Mouse (Mus musculus) neural tube, embryonic 15.5 days (tissue): ENCODE measurements around the gene Smim14. TPM values are rescaled to one million over a fixed set of nuclear protein-coding genes. Genes with fewer than 3 reads are reported as not detected.
"Not testable (repeated sequence)": the region's sequence is repeated elsewhere in the genome, so short reads cannot be mapped to it uniquely, and the experiment has no call there.

ENCODE experiments used
- ATAC-seq: fragments of 200-750 bp; cut with Nextera tagmentation; 2 replicates; pipeline ENCODE4 v1.8.0; 2017; ENCODE audit warnings: mild to moderate bottlenecking, moderate TSS enrichment, moderate library complexity; ENCODE audit not compliant: low FRiP score
- H3K27ac ChIP-seq: fragments of 300-500 bp; sonication (generic); replicated peaks from 2 replicates; pipeline ENCODE4 v1.5.1; 2015; ENCODE audit warnings: mild to moderate bottlenecking, inconsistent platforms
- H3K27me3 ChIP-seq: fragments of 300-500 bp; sonication (generic); replicated peaks from 2 replicates; pipeline ENCODE4 v1.6.1; 2015; ENCODE audit warnings: inconsistent platforms
- H3K36me3 ChIP-seq: fragments of 300-500 bp; sonication (generic); 2 replicates; pipeline ENCODE4 v1.6.1; 2015; ENCODE audit warnings: inconsistent platforms
- H3K4me1 ChIP-seq: fragments of 300-500 bp; sonication (generic); 2 replicates; pipeline ENCODE4 v1.6.1; 2015; ENCODE audit warnings: inconsistent platforms
- H3K4me2 ChIP-seq: fragments of 300-500 bp; sonication (generic); 2 replicates; pipeline ENCODE4 v1.6.1; 2015; ENCODE audit warnings: inconsistent platforms, mild to moderate bottlenecking, moderate library complexity
- H3K4me3 ChIP-seq: fragments of 300-500 bp; sonication (generic); replicated peaks from 2 replicates; pipeline ENCODE4 v1.5.1; 2015; ENCODE audit warnings: mild to moderate bottlenecking, inconsistent platforms
- H3K9ac ChIP-seq: fragments of 300-500 bp; sonication (generic); replicated peaks from 2 replicates; pipeline ENCODE4 v1.6.1; 2015; ENCODE audit warnings: mild to moderate bottlenecking, inconsistent platforms
- H3K9me3 ChIP-seq: fragments of 300-500 bp; sonication (generic); replicated peaks from 2 replicates; pipeline ENCODE4 v1.6.1; 2016; ENCODE audit warnings: inconsistent platforms
- WGBS: fragments of 180-500 bp; shearing (Covaris S2); methylation state at CpG from one replicate; pipeline ENCODE4 v1.1.7; 2015; ENCODE audit warnings: mixed read lengths; 5-methylcytosine and 5-hydroxymethylcytosine counted together
- polyA plus RNA-seq: library from polyadenylated mRNA; unstranded; fragments of >200 nt; fragmentation: Nextera tagmentation; extraction: Ambion mirVana; gene quantifications from 2 replicates; pipeline ENCODE4 v1.2.1, GENCODE M21; 2015

Gene Smim14
- polyA plus RNA-seq, 1 experiment from 2014 or later: 197 TPM

DNA sequence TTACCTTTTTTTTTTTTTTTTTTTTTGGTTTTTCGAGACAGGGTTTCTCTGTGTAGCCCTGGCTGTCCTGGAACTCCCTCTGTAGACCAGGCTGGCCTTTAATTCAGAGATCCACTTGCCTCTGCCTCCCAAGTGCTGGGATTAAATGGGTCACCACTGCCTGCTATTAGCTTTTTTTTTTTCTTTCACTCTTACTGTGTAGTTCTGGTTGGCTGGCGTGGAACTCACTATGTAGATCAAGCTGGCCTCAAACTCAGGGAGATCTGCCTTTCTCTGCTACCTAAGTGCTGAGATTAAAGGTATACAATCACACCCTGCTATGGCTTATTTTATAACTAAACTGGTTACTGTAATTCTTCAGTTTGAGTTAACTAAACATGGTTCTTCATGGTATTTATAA, 50.5 kb downstream of the Smim14 start:
- H3K4me3 ChIP-seq: no peak overlapping the region
- no peaks in the 10 kb centered on the region for H3K36me3 ChIP-seq
- no peaks in the 10 kb centered on the region for H3K9me3 ChIP-seq
- no peak for ATAC-seq
- no peak overlapping the region for H3K4me2 ChIP-seq
- H3K9ac ChIP-seq: no peak overlapping the region
- H3K4me1 ChIP-seq: peaks cover 31% of the 10 kb centered on the region
- H3K27me3 ChIP-seq: no peaks in the 10 kb centered on the region
- no peak overlapping the region for H3K27ac ChIP-seq
- WGBS: 92% methylated on average over 2 of the region's 2 CpGs

DNA sequence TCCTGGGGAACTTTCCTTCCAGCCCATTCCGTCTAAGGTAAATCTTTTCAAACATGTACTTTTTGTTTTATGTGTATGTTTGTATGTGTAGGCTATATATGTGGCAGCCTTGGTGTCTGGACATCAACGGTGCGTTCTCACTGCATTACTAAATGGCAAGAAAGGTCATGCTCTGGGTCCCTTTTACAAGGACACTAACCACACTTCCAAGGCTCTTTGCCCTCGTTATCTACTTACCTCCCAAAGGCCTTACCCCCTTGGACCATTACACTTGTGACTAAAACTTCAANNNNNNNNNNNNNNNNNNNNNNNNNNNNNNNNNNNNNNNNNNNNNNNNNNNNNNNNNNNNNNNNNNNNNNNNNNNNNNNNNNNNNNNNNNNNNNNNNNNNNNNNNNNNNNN, 54.0 kb downstream of the Smim14 start:
- Histone ChIP-seq H3K27ac (no peak overlapping the region), H3K4me1 (peaks cover 2% of the 10 kb centered on the region; the same call in 1 of the 2 replicates), H3K36me3 (no peaks in the 10 kb centered on the region), H3K4me3 (no peak overlapping the region), H3K9me3 (no peaks in the 10 kb centered on the region), H3K4me2 (no peak overlapping the region), H3K9ac (no peak overlapping the region), H3K27me3 (no peaks in the 10 kb centered on the region)
- WGBS: 84% methylated on average over 4 of the region's 4 CpGs
- no peak for ATAC-seq

DNA sequence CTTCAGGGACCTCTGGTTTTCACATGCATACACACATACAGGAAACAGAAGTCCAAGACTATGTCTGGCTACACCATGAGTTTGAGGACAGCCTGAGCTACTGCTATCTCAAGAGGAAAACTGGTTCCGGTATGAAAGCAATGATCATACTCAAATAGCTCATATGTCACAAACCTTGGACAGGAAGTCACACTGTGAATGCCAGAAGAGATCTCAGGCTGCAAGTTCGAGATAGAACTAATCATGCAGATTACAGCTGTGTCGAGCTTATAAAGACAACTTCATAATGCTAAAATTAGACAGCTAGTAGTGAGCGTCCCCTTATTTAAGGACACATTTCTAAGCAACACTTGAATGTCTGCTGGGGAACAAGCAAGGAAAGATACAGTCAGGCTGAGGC, 56.5 kb downstream of the Smim14 start:
- H3K9me3 ChIP-seq: no peaks in the 10 kb centered on the region
- no peak overlapping the region for H3K27ac ChIP-seq
- WGBS: 85% methylated on average over 4 of the region's 4 CpGs
- no peak overlapping the region for H3K4me2 ChIP-seq
- no peak overlapping the region for H3K9ac ChIP-seq
- no peak overlapping the region for H3K4me3 ChIP-seq
- no peaks in the 10 kb centered on the region for H3K36me3 ChIP-seq
- H3K4me1 ChIP-seq: no peaks in the 10 kb centered on the region
- no peak for ATAC-seq
- no peaks in the 10 kb centered on the region for H3K27me3 ChIP-seq

- H3K9me3 ChIP-seq: no peaks in the 10 kb centered on the region
- H3K36me3 ChIP-seq: no peaks in the 10 kb centered on the region
- no peaks in the 10 kb centered on the region for H3K27me3 ChIP-seq
- H3K4me2 ChIP-seq: no peak overlapping the region
- no peak overlapping the region for H3K9ac ChIP-seq
- no peaks in the 10 kb centered on the region for H3K4me1 ChIP-seq
- 92% methylated on average over 9 of the region's 9 CpGs for WGBS
- no peak overlapping the region for H3K4me3 ChIP-seq
- ATAC-seq: no peak
- H3K27ac ChIP-seq: no peak overlapping the region
Measured at GRCm38 (mm10) chr5:65479681-65480445, 57.1 kb downstream of the Smim14 start.

GRCm38 (mm10) chr5:65478224-65478623, 58.8 kb downstream of the Smim14 start:
- no peak overlapping the region for H3K4me3 ChIP-seq
- H3K27me3 ChIP-seq: no peaks in the 10 kb centered on the region
- H3K27ac ChIP-seq: no peak overlapping the region
- no peaks in the 10 kb centered on the region for H3K4me1 ChIP-seq
- ATAC-seq: no peak
- no peak overlapping the region for H3K9ac ChIP-seq
- WGBS: 68% methylated on average over 4 of the region's 4 CpGs
- no peaks in the 10 kb centered on the region for H3K36me3 ChIP-seq
- no peak overlapping the region for H3K4me2 ChIP-seq
- H3K9me3 ChIP-seq: no peaks in the 10 kb centered on the region

DNA sequence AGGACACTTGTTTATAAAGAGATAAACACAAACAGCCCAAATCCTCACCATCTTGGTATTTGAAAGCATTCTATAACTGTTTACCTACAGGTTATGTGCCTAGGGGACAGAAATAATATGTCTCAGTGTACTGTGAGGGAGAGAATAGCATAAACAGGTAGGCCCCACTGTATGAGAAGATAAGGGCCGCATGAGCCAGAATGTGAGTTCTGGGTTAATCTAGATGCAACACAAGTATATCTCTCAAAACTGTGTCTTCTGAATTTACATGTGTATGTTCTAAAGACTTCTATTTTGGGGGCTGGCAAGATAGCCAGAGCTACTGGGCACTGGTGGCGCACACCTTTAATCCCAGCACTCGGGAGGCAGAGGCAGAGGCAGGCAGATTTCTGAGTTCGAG, 60.2 kb downstream of the Smim14 start:
- H3K4me2 ChIP-seq, H3K9me3 ChIP-seq, H3K36me3 ChIP-seq, H3K4me3 ChIP-seq, H3K4me1 ChIP-seq, H3K27me3 ChIP-seq, ATAC-seq, H3K27ac ChIP-seq, H3K9ac ChIP-seq: not testable (repeated sequence)
- WGBS: 96% methylated on average over 4 of the region's 4 CpGs

DNA sequence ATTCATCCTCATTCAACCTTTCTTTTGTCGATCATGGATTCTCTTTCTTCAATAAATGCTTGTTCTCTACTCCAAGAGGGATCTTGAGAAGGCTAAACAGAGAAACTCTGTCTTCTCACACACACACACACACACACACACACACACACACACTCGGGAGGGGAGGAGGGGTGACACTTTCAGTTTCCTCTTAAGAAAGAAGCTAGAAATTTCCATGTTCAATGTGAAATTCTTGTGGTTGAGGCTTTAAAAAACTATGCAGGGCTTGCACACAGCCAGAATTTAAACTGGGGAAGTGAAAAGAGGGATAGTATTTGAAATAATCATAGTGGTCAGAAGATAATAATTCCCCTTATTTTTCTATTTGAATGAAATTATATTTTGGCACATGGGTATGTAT, 61.2 kb downstream of the Smim14 start:
- no peak for ATAC-seq
- H3K4me2 ChIP-seq: no peak overlapping the region
- no peaks in the 10 kb centered on the region for H3K27me3 ChIP-seq
- H3K9me3 ChIP-seq: no peaks in the 10 kb centered on the region
- H3K9ac ChIP-seq: no peak overlapping the region
- no peak overlapping the region for H3K4me3 ChIP-seq
- no peaks in the 10 kb centered on the region for H3K4me1 ChIP-seq
- H3K36me3 ChIP-seq: no peaks in the 10 kb centered on the region
- H3K27ac ChIP-seq: no peak overlapping the region
- 81% methylated on average over 2 of the region's 2 CpGs for WGBS

- 91% methylated on average over 6 of the region's 6 CpGs for WGBS
- H3K27ac ChIP-seq: no peak overlapping the region
- H3K36me3 ChIP-seq: peaks cover 30% of the 10 kb centered on the region
- no peak overlapping the region for H3K9ac ChIP-seq
- no peak overlapping the region for H3K4me3 ChIP-seq
- no peaks in the 10 kb centered on the region for H3K27me3 ChIP-seq
- no peak for ATAC-seq
- no peaks in the 10 kb centered on the region for H3K4me1 ChIP-seq
- H3K9me3 ChIP-seq: no peaks in the 10 kb centered on the region
- no peak overlapping the region for H3K4me2 ChIP-seq
Measured at GRCm38 (mm10) chr5:65469766-65470165, 67.2 kb downstream of the Smim14 start.

DNA sequence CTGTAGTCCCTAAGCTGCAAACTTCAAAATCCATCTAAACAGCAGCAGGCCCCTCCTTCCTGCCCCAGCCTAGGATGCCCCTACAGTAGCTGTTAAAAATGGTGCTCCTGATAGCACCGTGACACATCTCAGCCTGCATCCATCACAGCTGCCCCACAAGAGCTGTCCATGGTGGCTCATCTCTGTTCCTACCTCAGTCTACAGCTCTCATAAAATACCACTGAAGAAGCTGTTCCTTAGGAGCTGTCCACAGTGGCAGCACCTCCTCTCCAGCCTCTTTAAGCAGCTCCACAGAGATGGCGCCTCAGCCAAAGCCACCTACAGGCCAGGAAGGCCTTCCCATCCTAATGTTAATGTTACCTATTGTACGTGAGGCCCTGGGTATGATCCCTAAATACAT, 70.1 kb downstream of the Smim14 start:
- 81% methylated on average over 3 of the region's 3 CpGs for WGBS
- no peak for ATAC-seq

DNA sequence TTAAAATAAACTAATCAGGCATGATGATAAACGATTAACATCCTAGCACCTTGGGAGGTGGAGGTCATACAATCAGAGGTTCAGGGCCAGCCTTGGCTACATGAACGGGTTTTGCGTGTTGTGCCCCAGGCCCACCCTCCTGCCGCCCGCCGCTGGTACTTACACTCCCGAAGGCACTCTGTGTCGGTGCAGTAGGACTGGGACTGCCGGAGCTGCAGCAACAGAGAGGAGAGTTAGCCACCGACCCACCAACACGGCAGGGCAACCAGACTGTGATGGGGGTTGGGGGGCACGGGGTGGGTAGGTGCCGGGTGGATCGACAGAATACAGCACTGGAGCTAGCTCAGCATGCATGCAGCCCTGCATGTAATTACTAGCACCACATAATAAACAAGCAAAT, 76.6 kb downstream of the Smim14 start:
- H3K4me1 ChIP-seq: no peaks in the 10 kb centered on the region
- no peaks in the 10 kb centered on the region for H3K27me3 ChIP-seq
- 88% methylated on average over 14 of the region's 14 CpGs for WGBS
- H3K4me3 ChIP-seq: no peak overlapping the region
- H3K9me3 ChIP-seq: no peaks in the 10 kb centered on the region
- no peak overlapping the region for H3K4me2 ChIP-seq
- H3K36me3 ChIP-seq: peaks cover 31% of the 10 kb centered on the region
- no peak for ATAC-seq
- H3K9ac ChIP-seq: no peak overlapping the region
- H3K27ac ChIP-seq: no peak overlapping the region

More for the DNA sequence above, 70.1 kb downstream of the Smim14 start:
- Histone ChIP-seq H3K4me3 (no peak overlapping the region), H3K9ac (no peak overlapping the region), H3K4me1 (no peaks in the 10 kb centered on the region), H3K36me3 (peaks cover 35% of the 10 kb centered on the region), H3K27ac (no peak overlapping the region), H3K9me3 (no peaks in the 10 kb centered on the region), H3K27me3 (no peaks in the 10 kb centered on the region), H3K4me2 (no peak overlapping the region)

DNA sequence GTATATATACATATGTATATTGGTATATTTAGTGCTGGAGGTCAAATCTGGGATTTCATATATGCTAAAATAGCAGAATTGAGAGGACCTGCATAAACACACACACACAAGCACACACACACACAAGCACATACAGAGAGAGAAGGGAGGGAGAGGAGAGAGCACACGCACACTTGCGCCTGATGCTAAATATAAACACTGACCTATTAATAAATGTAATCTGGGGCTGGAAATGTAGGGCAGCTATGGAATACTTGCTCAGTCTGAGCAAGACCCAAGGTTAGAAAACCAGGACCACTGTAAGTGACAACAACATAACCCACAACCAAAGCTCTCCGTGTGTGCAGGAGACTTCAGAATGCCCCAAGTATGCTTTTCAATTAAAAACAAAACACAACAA, 77.5 kb downstream of the Smim14 start:
- Histone ChIP-seq H3K4me3 (no peak overlapping the region), H3K9ac (no peak overlapping the region), H3K27me3 (no peaks in the 10 kb centered on the region), H3K9me3 (no peaks in the 10 kb centered on the region), H3K27ac (no peak overlapping the region), H3K4me2 (no peak overlapping the region), H3K36me3 (peaks cover 29% of the 10 kb centered on the region; the same call in 1 of the 2 replicates), H3K4me1 (no peaks in the 10 kb centered on the region)
- no peak for ATAC-seq
- 90% methylated on average over 3 of the region's 3 CpGs for WGBS

DNA sequence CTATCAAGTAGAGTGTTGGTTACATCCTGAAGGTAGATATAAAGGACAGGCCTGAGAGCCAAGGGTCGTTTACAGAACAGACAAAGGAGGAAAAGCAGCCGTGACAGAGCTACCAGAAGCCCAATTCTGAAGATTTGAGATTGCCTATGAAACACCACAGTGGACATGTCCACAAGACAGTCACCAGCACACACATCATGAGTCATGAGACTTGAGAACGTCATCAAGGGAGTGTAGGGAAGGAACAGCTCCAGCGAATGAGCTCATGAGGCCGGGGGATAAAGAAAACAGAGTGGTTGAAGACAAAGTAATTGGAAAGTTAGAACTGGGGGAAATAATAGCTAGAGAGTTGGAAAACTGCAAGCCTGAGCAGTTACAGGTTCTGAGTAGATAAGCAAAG, 79.1 kb downstream of the Smim14 start:
- ATAC-seq: no peak
- Histone ChIP-seq H3K36me3 (peaks cover 26% of the 10 kb centered on the region; the same call in 1 of the 2 replicates), H3K4me2 (no peak overlapping the region), H3K27ac (no peak overlapping the region), H3K9ac (no peak overlapping the region), H3K9me3 (no peaks in the 10 kb centered on the region), H3K4me1 (no peaks in the 10 kb centered on the region), H3K27me3 (no peaks in the 10 kb centered on the region), H3K4me3 (no peak overlapping the region)
- 72% methylated on average over 5 of the region's 5 CpGs for WGBS
